ENCODE assay signal across 8 mouse cellular contexts in the genomic region with DNA sequence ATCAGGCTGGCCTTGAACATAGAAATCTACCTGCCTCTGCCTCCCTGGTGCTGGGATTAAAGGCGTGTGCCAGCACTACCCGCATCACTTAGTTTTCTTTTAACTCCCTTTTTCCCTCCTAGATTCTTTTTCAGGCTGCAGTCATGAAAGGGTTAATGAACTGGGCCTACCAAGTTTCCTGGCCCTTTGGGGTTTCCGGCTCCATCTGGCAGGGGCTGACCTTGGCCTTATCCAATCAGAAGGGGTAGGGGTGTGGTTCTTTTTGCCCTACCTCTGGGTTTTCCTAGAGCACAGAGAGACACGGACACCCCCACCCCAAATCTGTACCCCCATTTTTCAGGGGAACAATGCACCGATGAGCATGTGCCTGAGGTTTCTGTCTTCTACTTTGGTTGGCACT. TPM values are rescaled to one million over a fixed set of nuclear protein-coding genes. Genes with fewer than 3 reads are reported as not detected.
DNase-seq lines count a peak whose midpoint lies in the region; ATAC-seq and TF ChIP-seq lines count a peak whose summit lies in the region.

No protein-coding gene starts in this region.

- peak overlapping the region; percentile 18; the same call in 1 of the 2 replicates for H3K9ac ChIP-seq in embryonic facial prominence, embryonic 15.5 days
- H3K9ac ChIP-seq in heart, embryonic 15.5 days = peak overlapping the region; percentile 25; the same call in 1 of the 2 replicates
- peak overlapping the region; percentile 45; the same call in 1 of the 2 replicates for H3K9ac ChIP-seq in stomach, postnatal 0 days (ENCODE audit: low read length)

- no peaks in the 10 kb centered on the region for H3K9me3 ChIP-seq in embryonic facial prominence, embryonic 15.5 days (replicated peaks)
- H3K9me3 ChIP-seq in heart, embryonic 15.5 days (replicated peaks) = no peaks in the 10 kb centered on the region
- no peaks in the 10 kb centered on the region for H3K9me3 ChIP-seq in stomach, postnatal 0 days (ENCODE audit: control insufficient read depth, low read length)

- H3K4me2 ChIP-seq in embryonic facial prominence, embryonic 15.5 days (replicated peaks) = peak overlapping the region; percentile 61
- peak overlapping the region; percentile 67 for H3K4me2 ChIP-seq in heart, embryonic 15.5 days
- H3K4me2 ChIP-seq in stomach, postnatal 0 days (replicated peaks; ENCODE audit: low read depth) = peak overlapping the region; percentile 48

- peaks cover 40% of the 10 kb centered on the region for H3K4me1 ChIP-seq in embryonic facial prominence, embryonic 15.5 days
- H3K4me1 ChIP-seq in heart, embryonic 15.5 days (replicated peaks) = peaks cover 38% of the 10 kb centered on the region
- 0 out of 2 replicates have a peak, but pooled peaks cover 2% of the 10 kb centered on the region for H3K4me1 ChIP-seq in stomach, postnatal 0 days (replicated peaks; ENCODE audit: control insufficient read depth, insufficient read depth)

- no peak for TF ChIP-seq CTCF in stomach, postnatal 0 days (IDR thresholded peaks at IDR 0.05; ENCODE audit: low read depth)

- peak overlapping the region; percentile 68 for H3K4me3 ChIP-seq in embryonic facial prominence, embryonic 15.5 days (replicated peaks)
- H3K4me3 ChIP-seq in heart, embryonic 15.5 days = peak overlapping the region; percentile 31
- H3K4me3 ChIP-seq in stomach, postnatal 0 days (ENCODE audit: low read depth, low read length) = peak overlapping the region; percentile 23

- H3K27ac ChIP-seq in embryonic facial prominence, embryonic 15.5 days (replicated peaks) = peak overlapping the region; percentile 99
- peak overlapping the region; percentile 39 for H3K27ac ChIP-seq in heart, embryonic 15.5 days
- H3K27ac ChIP-seq in stomach, postnatal 0 days (replicated peaks) = peak overlapping the region; percentile 53; the same call in 1 of the 2 replicates

- ATAC-seq in embryonic facial prominence, embryonic 15.5 days (ENCODE audit: insufficient number of reproducible peaks, low FRiP score, low TSS enrichment, low read depth) = no peak
- ATAC-seq in heart, embryonic 15.5 days (replicated peaks; ENCODE audit: insufficient number of reproducible peaks, insufficient read depth, low FRiP score, low read depth) = no peak
- ATAC-seq in megakaryocyte progenitor cell, adult 5-6 weeks (replicated peaks; ENCODE audit: poor library complexity) = peak; percentile 18; the same call in 1 of the 2 replicates
- no peak for ATAC-seq in stomach, postnatal 0 days (ENCODE audit: low FRiP score, low TSS enrichment)
- no peak for ATAC-seq in activated CD4-positive, CD25-positive, alpha-beta regulatory T cell, adult 4 months

- peak; percentile 62 to 64 for DNase-seq in B cell, adult 2 months
- DNase-seq in MN1 (ENCODE audit: low spot score) = peak; percentile 57
- peak; percentile 93 for DNase-seq in kidney, postnatal 10 days
- peak; percentile 91 for DNase-seq in stomach, postnatal 0 days (ENCODE audit: low spot score)

- WGBS in embryonic facial prominence, embryonic 15.5 days = 18% methylated on average over 5 of the region's 5 CpGs
- 26% methylated on average over 5 of the region's 5 CpGs for WGBS in heart, embryonic 15.5 days
- 12% methylated on average over 5 of the region's 5 CpGs for WGBS in stomach, postnatal 0 days

- H3K27me3 ChIP-seq in embryonic facial prominence, embryonic 15.5 days = no peaks in the 10 kb centered on the region
- no peaks in the 10 kb centered on the region for H3K27me3 ChIP-seq in heart, embryonic 15.5 days
- no peaks in the 10 kb centered on the region for H3K27me3 ChIP-seq in stomach, postnatal 0 days (ENCODE audit: control insufficient read depth, insufficient read depth, low read length)

- H3K36me3 ChIP-seq in embryonic facial prominence, embryonic 15.5 days = peaks cover 47% of the 10 kb centered on the region
- peaks cover 50% of the 10 kb centered on the region for H3K36me3 ChIP-seq in heart, embryonic 15.5 days
- H3K36me3 ChIP-seq in stomach, postnatal 0 days (ENCODE audit: control insufficient read depth, insufficient read depth, low read length) = peaks cover 30% of the 10 kb centered on the region

- TF ChIP-seq EP300 in stomach, postnatal 0 days (optimal IDR thresholded peaks at IDR 0.05) = peak; percentile 25

RNA-seq across cellular contexts. Expression of gene Mta2, which starts 3.1 kb away (rescaled TPM):
- 155 and 156 TPM in 2 replicates for polyA plus RNA-seq in embryonic facial prominence, embryonic 15.5 days (2015; fragmentation: Nextera tagmentation; extraction: Ambion mirVana)
- polyA plus RNA-seq in heart, embryonic 15.5 days (2015; fragmentation: Nextera tagmentation; extraction: Ambion mirVana) = 74.2 and 99.5 TPM in 2 replicates
- total RNA-seq in megakaryocyte progenitor cell, adult 5-6 weeks (2015) = 57.9 and 63.7 TPM in 2 replicates
- total RNA-seq in megakaryocyte progenitor cell, adult 5-6 weeks (2017) = 124 and 138 TPM in 2 replicates
- polyA plus RNA-seq in stomach, postnatal 0 days (2015; fragmentation: Nextera tagmentation; extraction: Ambion mirVana) = 68.0 and 69.3 TPM in 2 replicates
- 100 to 1,000 TPM in 1 of 2 experiments, 10 to 100 TPM in 1; 58.5 to 101 TPM for polyA plus RNA-seq in activated CD4-positive, CD25-positive, alpha-beta regulatory T cell, adult 4 months (2017; shearing (Covaris generic))

RNA-seq across cellular contexts. Expression of gene Tut1, which starts 8.9 kb away (rescaled TPM):
- 31.0 and 32.8 TPM in 2 replicates for polyA plus RNA-seq in embryonic facial prominence, embryonic 15.5 days (2015; fragmentation: Nextera tagmentation; extraction: Ambion mirVana)
- 13.7 and 19.4 TPM in 2 replicates for polyA plus RNA-seq in heart, embryonic 15.5 days (2015; fragmentation: Nextera tagmentation; extraction: Ambion mirVana)
- total RNA-seq in megakaryocyte progenitor cell, adult 5-6 weeks (2015) = 6.2 and 8.7 TPM in 2 replicates
- 19.9 and 23.8 TPM in 2 replicates for total RNA-seq in megakaryocyte progenitor cell, adult 5-6 weeks (2017)
- 14.9 and 15.8 TPM in 2 replicates for polyA plus RNA-seq in stomach, postnatal 0 days (2015; fragmentation: Nextera tagmentation; extraction: Ambion mirVana)
- 10 to 100 TPM; 21.3 to 25.1 TPM for polyA plus RNA-seq in activated CD4-positive, CD25-positive, alpha-beta regulatory T cell, adult 4 months (2017; shearing (Covaris generic))

RNA-seq across cellular contexts. Expression of gene Eml3, which starts 15.4 kb away (rescaled TPM):
- polyA plus RNA-seq in embryonic facial prominence, embryonic 15.5 days (2015; fragmentation: Nextera tagmentation; extraction: Ambion mirVana) = 41.3 and 43.1 TPM in 2 replicates
- polyA plus RNA-seq in heart, embryonic 15.5 days (2015; fragmentation: Nextera tagmentation; extraction: Ambion mirVana) = 12.7 and 21.9 TPM in 2 replicates
- total RNA-seq in megakaryocyte progenitor cell, adult 5-6 weeks (2015) = 12.0 and 14.9 TPM in 2 replicates
- 20.1 and 36.0 TPM in 2 replicates for total RNA-seq in megakaryocyte progenitor cell, adult 5-6 weeks (2017)
- 24.6 and 26.6 TPM in 2 replicates for polyA plus RNA-seq in stomach, postnatal 0 days (2015; fragmentation: Nextera tagmentation; extraction: Ambion mirVana)
- 10 to 100 TPM; 20.4 to 25.1 TPM for polyA plus RNA-seq in activated CD4-positive, CD25-positive, alpha-beta regulatory T cell, adult 4 months (2017; shearing (Covaris generic))

RNA-seq across cellular contexts. Expression of gene Rom1, which starts 15.6 kb away (rescaled TPM):
- polyA plus RNA-seq in embryonic facial prominence, embryonic 15.5 days (2015; fragmentation: Nextera tagmentation; extraction: Ambion mirVana) = 4.2 and 4.5 TPM in 2 replicates
- polyA plus RNA-seq in heart, embryonic 15.5 days (2015; fragmentation: Nextera tagmentation; extraction: Ambion mirVana) = 1.9 and 2.3 TPM in 2 replicates
- total RNA-seq in megakaryocyte progenitor cell, adult 5-6 weeks (2015) = 0.59 and 1.5 TPM in 2 replicates
- 0.54 and 0.88 TPM in 2 replicates for total RNA-seq in megakaryocyte progenitor cell, adult 5-6 weeks (2017)
- polyA plus RNA-seq in stomach, postnatal 0 days (2015; fragmentation: Nextera tagmentation; extraction: Ambion mirVana) = 3.0 and 3.6 TPM in 2 replicates
- polyA plus RNA-seq in activated CD4-positive, CD25-positive, alpha-beta regulatory T cell, adult 4 months (2017; shearing (Covaris generic)) = 10 to 100 TPM in 1 of 2 experiments, 1 to 10 TPM in 1; 7.7 to 11.6 TPM

RNA-seq across cellular contexts. Expression of gene Eef1g, which starts 22.1 kb away (rescaled TPM):
- 443 and 458 TPM in 2 replicates for polyA plus RNA-seq in embryonic facial prominence, embryonic 15.5 days (2015; fragmentation: Nextera tagmentation; extraction: Ambion mirVana)
- 216 and 256 TPM in 2 replicates for polyA plus RNA-seq in heart, embryonic 15.5 days (2015; fragmentation: Nextera tagmentation; extraction: Ambion mirVana)
- total RNA-seq in megakaryocyte progenitor cell, adult 5-6 weeks (2015) = 1,162 and 1,182 TPM in 2 replicates
- total RNA-seq in megakaryocyte progenitor cell, adult 5-6 weeks (2017) = 754 and 796 TPM in 2 replicates
- polyA plus RNA-seq in stomach, postnatal 0 days (2015; fragmentation: Nextera tagmentation; extraction: Ambion mirVana) = 240 and 247 TPM in 2 replicates
- polyA plus RNA-seq in activated CD4-positive, CD25-positive, alpha-beta regulatory T cell, adult 4 months (2017; shearing (Covaris generic)) = 100 to 1,000 TPM; 589 to 842 TPM

Comparison
In these comparisons a context has a peak if more than half of its experiments do, and no peak if none do; other contexts are left out.
1. H3K27ac ChIP-seq: peak in every context shown above with its lines; median percentile 99 in embryonic facial prominence, embryonic 15.5 days; 53 in stomach, postnatal 0 days; 39 in heart, embryonic 15.5 days.